ENCODE assay signal across 11 mouse cellular contexts in genomic region chr5:3527041-3527691, GRCm38 (mm10). TPM values are rescaled to one million over a fixed set of nuclear protein-coding genes. Genes with fewer than 3 reads are reported as not detected.
A peak's percentile ranks its signal among the peaks of the same experiment; 100 is the strongest.
DNase-seq lines count a peak whose midpoint lies in the region; ATAC-seq and TF ChIP-seq lines count a peak whose summit lies in the region.
"Had no signal": no experiment of that assay in that cellular context is flagged by ENCODE, and none has a peak within 500 bp of the region (broad histone marks: within the 10 kb centered on the region; RNA-seq: fewer than 3 reads in every experiment).

No protein-coding gene starts in this region.

- no peak for TF ChIP-seq CTCF in brain, embryonic 14.5 days (IDR thresholded peaks at IDR 0.05; ENCODE audit: borderline replicate concordance, extremely low read depth, insufficient read depth, insufficient read length)
- no peak for TF ChIP-seq CTCF in layer of hippocampus, adult 2 months (conservative IDR thresholded peaks at IDR 0.05)

- no peak overlapping the region for H3K9ac ChIP-seq in kidney, embryonic 16.5 days (replicated peaks; ENCODE audit: low read length)
- H3K9ac ChIP-seq in hindbrain, embryonic 16.5 days (ENCODE audit: low read depth, low read length), result no peak overlapping the region
- no peak overlapping the region for H3K9ac ChIP-seq in midbrain, embryonic 15.5 days

- no peak overlapping the region for H3K4me3 ChIP-seq in kidney, embryonic 16.5 days (ENCODE audit: low read length)
- no peak overlapping the region for H3K4me3 ChIP-seq in hindbrain, embryonic 16.5 days (ENCODE audit: low read length)
- no peak overlapping the region for H3K4me3 ChIP-seq in midbrain, embryonic 15.5 days
- no peak overlapping the region for H3K4me3 ChIP-seq in layer of hippocampus, adult 2 months

- TF ChIP-seq POLR2A in brain, embryonic 14.5 days (IDR thresholded peaks at IDR 0.05; ENCODE audit: borderline replicate concordance, extremely low read depth, insufficient read depth, insufficient read length, poor library complexity, severe bottlenecking), result no peak

- ATAC-seq in kidney, embryonic 16.5 days (ENCODE audit: low FRiP score, low TSS enrichment), result peak; percentile 75
- peak; percentile 54 for ATAC-seq in hindbrain, embryonic 16.5 days
- peak; percentile 51; the same call in 1 of the 2 replicates for ATAC-seq in midbrain, embryonic 15.5 days (replicated peaks)
- ATAC-seq in frontal cortex, adult (ENCODE audit: low TSS enrichment), result no peak

- H3K4me2 ChIP-seq in kidney, embryonic 16.5 days (replicated peaks; ENCODE audit: low read depth, low read length), result no peak overlapping the region
- no peak overlapping the region for H3K4me2 ChIP-seq in hindbrain, embryonic 16.5 days (ENCODE audit: low read length)
- no peak overlapping the region for H3K4me2 ChIP-seq in midbrain, embryonic 15.5 days

- no peaks in the 10 kb centered on the region for H3K36me3 ChIP-seq in kidney, embryonic 16.5 days (ENCODE audit: insufficient read depth, low read length)
- no peaks in the 10 kb centered on the region for H3K36me3 ChIP-seq in hindbrain, embryonic 16.5 days (ENCODE audit: control insufficient read depth, insufficient read depth, low read length)
- H3K36me3 ChIP-seq in midbrain, embryonic 15.5 days (replicated peaks), result no peaks in the 10 kb centered on the region

- H3K27ac ChIP-seq in kidney, embryonic 16.5 days (ENCODE audit: low read length), result no peak overlapping the region
- H3K27ac ChIP-seq in hindbrain, embryonic 16.5 days (ENCODE audit: low read depth, low read length), result no peak overlapping the region
- H3K27ac ChIP-seq in midbrain, embryonic 15.5 days, result no peak overlapping the region
- no peak overlapping the region for H3K27ac ChIP-seq in layer of hippocampus, adult 2 months

- WGBS in kidney, embryonic 16.5 days, result 38% methylated on average over 5 of the region's 5 CpGs
- WGBS in hindbrain, embryonic 16.5 days, result 43% methylated on average over 5 of the region's 5 CpGs
- 29% methylated on average over 5 of the region's 5 CpGs for WGBS in midbrain, embryonic 15.5 days

- H3K9me3 ChIP-seq in kidney, embryonic 16.5 days (ENCODE audit: low read length), result no peaks in the 10 kb centered on the region
- H3K9me3 ChIP-seq in hindbrain, embryonic 16.5 days (ENCODE audit: control insufficient read depth, low read length), result no peaks in the 10 kb centered on the region
- H3K9me3 ChIP-seq in midbrain, embryonic 15.5 days, result no peaks in the 10 kb centered on the region

- no peaks in the 10 kb centered on the region for H3K27me3 ChIP-seq in kidney, embryonic 16.5 days (ENCODE audit: insufficient read depth, low read length)
- no peaks in the 10 kb centered on the region for H3K27me3 ChIP-seq in hindbrain, embryonic 16.5 days (replicated peaks; ENCODE audit: control insufficient read depth, insufficient read depth, low read length)
- H3K27me3 ChIP-seq in midbrain, embryonic 15.5 days (replicated peaks), result no peaks in the 10 kb centered on the region
- H3K27me3 ChIP-seq: CH12.LX had no signal

- H3K4me1 ChIP-seq in kidney, embryonic 16.5 days (ENCODE audit: insufficient read depth, low read length), result peaks cover 4% of the 10 kb centered on the region
- no peaks in the 10 kb centered on the region for H3K4me1 ChIP-seq in hindbrain, embryonic 16.5 days (ENCODE audit: control insufficient read depth, insufficient read depth, low read depth, low read length)
- 0 out of 2 replicates have a peak, but pooled peaks cover 2% of the 10 kb centered on the region for H3K4me1 ChIP-seq in midbrain, embryonic 15.5 days

- DNase-seq in kidney, adult 9 months, result no peak
- peak; percentile 23 for DNase-seq in brain, embryonic 14.5 days (ENCODE audit: low read depth)
- no peak for DNase-seq in c-Kit-positive CD71-positive TER-119-positive erythroid progenitor cells, embryonic 14.5 days (ENCODE audit: low spot score)
- DNase-seq in layer of hippocampus, adult 2 months (ENCODE audit: low spot score in 2 of 2), result no peak
- DNase-seq: adrenal gland, postnatal 36 days; heart, adult 18-20 months had no signal

RNA-seq across cellular contexts. Expression of gene Fam133b, which starts 16.5 kb away (rescaled TPM):
- 25.2 and 29.3 TPM in 2 replicates for polyA plus RNA-seq in kidney, embryonic 16.5 days (2015; fragmentation: Nextera tagmentation; extraction: Ambion mirVana)
- 26.6 and 27.1 TPM in 2 replicates for polyA plus RNA-seq in brain, embryonic 14.5 days (2012; rRNA removed)
- 17.9 and 20.1 TPM in 2 replicates for polyA plus RNA-seq in hindbrain, embryonic 16.5 days (2015; fragmentation: Nextera tagmentation; extraction: Ambion mirVana)
- 20.7 and 25.9 TPM in 2 replicates for polyA plus RNA-seq in midbrain, embryonic 15.5 days (2015; fragmentation: Nextera tagmentation; extraction: Ambion mirVana)
- 10 to 100 TPM; 44.0 to 47.3 TPM for total RNA-seq in layer of hippocampus, adult 2 months (2021)

RNA-seq across cellular contexts. Expression of gene 1700109H08Rik, which starts 44.2 kb away (rescaled TPM):
- polyA plus RNA-seq in kidney, embryonic 16.5 days (2015; fragmentation: Nextera tagmentation; extraction: Ambion mirVana), result 2.6 and 2.8 TPM in 2 replicates
- polyA plus RNA-seq in brain, embryonic 14.5 days (2012; rRNA removed), result 5.5 and 5.8 TPM in 2 replicates
- polyA plus RNA-seq in hindbrain, embryonic 16.5 days (2015; fragmentation: Nextera tagmentation; extraction: Ambion mirVana), result 1.5 and 2.4 TPM in 2 replicates
- polyA plus RNA-seq in midbrain, embryonic 15.5 days (2015; fragmentation: Nextera tagmentation; extraction: Ambion mirVana), result 2.5 and 3.7 TPM in 2 replicates
- 1 to 10 TPM; 5.6 to 8.0 TPM for total RNA-seq in layer of hippocampus, adult 2 months (2021)
